Mouse (Mus musculus): ENCODE results near the gene Trpv3. TPM values are rescaled to one million over a fixed set of nuclear protein-coding genes. Genes with fewer than 3 reads are reported as not detected.

Gene Trpv3
- polyA plus RNA-seq, 1 experiment, result 0.05 TPM

GRCm38 (mm10) chr11:73257362-73257945, 9.7 kb upstream of the Trpv3 start:
- Histone ChIP-seq H3K79me2 (ENCODE audit: control insufficient read depth, insufficient read depth) (no peaks in the 10 kb centered on the region), H3K4me3 (no peak overlapping the region), H3K4me2 (ENCODE audit: low read depth) (no peak overlapping the region), H3K36me3 (ENCODE audit: control insufficient read depth, insufficient read depth) (no peaks in the 10 kb centered on the region), H3K27me3 (ENCODE audit: control insufficient read depth, insufficient read depth, insufficient read length) (no peaks in the 10 kb centered on the region), H3ac (ENCODE audit: control insufficient read depth, insufficient read length) (no peak overlapping the region)
- TF ChIP-seq REST (IDR thresholded peaks at IDR 0.05; ENCODE audit: insufficient read depth, insufficient read length) (no peak), E2F4 (IDR thresholded peaks at IDR 0.05; ENCODE audit: insufficient read depth) (no peak), MYOD1 (IDR thresholded peaks at IDR 0.05; ENCODE audit: control insufficient read depth in 1 of 3, insufficient read length in 2 of 3, low read depth in 2 of 3) (no peak), MAX (IDR thresholded peaks at IDR 0.05; ENCODE audit: low read depth) (no peak), USF1 (IDR thresholded peaks at IDR 0.05; ENCODE audit: low read depth) (no peak), POLR2A (IDR thresholded peaks at IDR 0.05; ENCODE audit: insufficient read length, low read depth) (no peak), MYOG (IDR thresholded peaks at IDR 0.05; ENCODE audit: control insufficient read depth in 1 of 3, insufficient read depth in 1 of 3, insufficient read length in 2 of 3, low read depth in 2 of 3) (no peak), CEBPB (IDR thresholded peaks at IDR 0.05; ENCODE audit: insufficient read depth, poor library complexity, severe bottlenecking) (no peak), TCF3 (IDR thresholded peaks at IDR 0.05; ENCODE audit: insufficient read length, low read depth) (no peak), TCF12 (IDR thresholded peaks at IDR 0.05; ENCODE audit: insufficient read depth, poor library complexity, severe bottlenecking) (no peak), SRF (IDR thresholded peaks at IDR 0.05; ENCODE audit: control insufficient read depth, insufficient read length, low read depth) (no peak), POLR2AphosphoS2 (IDR thresholded peaks at IDR 0.05; ENCODE audit: insufficient read length, low read depth) (no peak)

- no peak overlapping the region for H3K4me3 ChIP-seq
- H3K79me2 ChIP-seq (ENCODE audit: control insufficient read depth, insufficient read depth), result no peaks in the 10 kb centered on the region
- TF ChIP-seq MYOD1 (IDR thresholded peaks at IDR 0.05; ENCODE audit: control insufficient read depth in 1 of 3, insufficient read length in 2 of 3, low read depth in 2 of 3) (no peak), USF1 (IDR thresholded peaks at IDR 0.05; ENCODE audit: low read depth) (no peak), MAX (IDR thresholded peaks at IDR 0.05; ENCODE audit: low read depth) (no peak), TCF3 (IDR thresholded peaks at IDR 0.05; ENCODE audit: insufficient read length, low read depth) (no peak)
- H3K27me3 ChIP-seq (ENCODE audit: control insufficient read depth, insufficient read depth, insufficient read length), result no peaks in the 10 kb centered on the region
- no peaks in the 10 kb centered on the region for H3K36me3 ChIP-seq (ENCODE audit: control insufficient read depth, insufficient read depth)
- H3ac ChIP-seq (ENCODE audit: control insufficient read depth, insufficient read length), result no peak overlapping the region
- H3K4me2 ChIP-seq (ENCODE audit: low read depth), result no peak overlapping the region
Measured at GRCm38 (mm10) chr11:73258664-73259063, 8.5 kb upstream of the Trpv3 start.

DNA sequence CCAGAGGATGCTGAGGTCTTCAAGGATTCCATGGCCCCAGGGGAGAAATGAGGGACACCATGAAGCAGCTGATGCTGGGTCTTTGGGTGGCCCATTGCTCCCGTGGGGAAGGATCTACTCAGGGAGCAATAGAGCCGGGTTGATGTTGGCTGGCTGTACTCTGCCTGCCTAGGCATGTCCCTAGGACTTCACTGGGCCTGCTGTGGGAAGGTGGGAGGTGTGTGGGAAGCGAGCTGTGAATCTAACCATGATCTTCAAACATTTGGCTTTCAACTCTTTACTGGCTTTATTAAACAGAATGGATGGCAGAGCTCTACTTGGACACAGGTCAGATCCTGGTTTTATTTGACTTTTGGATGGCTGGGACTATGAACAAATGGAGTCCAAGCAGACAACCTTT, 6.7 kb upstream of the Trpv3 start:
- no peak for TF ChIP-seq SRF (IDR thresholded peaks at IDR 0.05; ENCODE audit: control insufficient read depth, insufficient read length, low read depth)
- TF ChIP-seq CEBPB (IDR thresholded peaks at IDR 0.05; ENCODE audit: insufficient read depth, poor library complexity, severe bottlenecking), result no peak
- no peak for TF ChIP-seq TCF12 (IDR thresholded peaks at IDR 0.05; ENCODE audit: insufficient read depth, poor library complexity, severe bottlenecking)
- TF ChIP-seq POLR2AphosphoS2 (IDR thresholded peaks at IDR 0.05; ENCODE audit: insufficient read length, low read depth), result no peak
- TF ChIP-seq E2F4 (IDR thresholded peaks at IDR 0.05; ENCODE audit: insufficient read depth), result no peak
- no peak for TF ChIP-seq MYOG (IDR thresholded peaks at IDR 0.05; ENCODE audit: control insufficient read depth in 1 of 3, insufficient read depth in 1 of 3, insufficient read length in 2 of 3, low read depth in 2 of 3)
- Histone ChIP-seq H3K4me2 (ENCODE audit: low read depth) (no peak overlapping the region), H3K4me3 (no peak overlapping the region), H3K27me3 (ENCODE audit: control insufficient read depth, insufficient read depth, insufficient read length) (no peaks in the 10 kb centered on the region), H3K36me3 (ENCODE audit: control insufficient read depth, insufficient read depth) (no peaks in the 10 kb centered on the region), H3K79me2 (ENCODE audit: control insufficient read depth, insufficient read depth) (no peaks in the 10 kb centered on the region), H3ac (ENCODE audit: control insufficient read depth, insufficient read length) (no peak overlapping the region)

GRCm38 (mm10) chr11:73261385-73261784, 5.8 kb upstream of the Trpv3 start:
- TF ChIP-seq CEBPB (IDR thresholded peaks at IDR 0.05; ENCODE audit: insufficient read depth, poor library complexity, severe bottlenecking) (no peak), MYOD1 (IDR thresholded peaks at IDR 0.05; ENCODE audit: control insufficient read depth in 1 of 3, insufficient read length in 2 of 3, low read depth in 2 of 3) (peak; percentile 61 to 76 (median 67)), TCF12 (IDR thresholded peaks at IDR 0.05; ENCODE audit: insufficient read depth, poor library complexity, severe bottlenecking) (peak; percentile 24)
- H3K36me3 ChIP-seq (ENCODE audit: control insufficient read depth, insufficient read depth), result no peaks in the 10 kb centered on the region
- H3K79me2 ChIP-seq (ENCODE audit: control insufficient read depth, insufficient read depth), result no peaks in the 10 kb centered on the region

DNA sequence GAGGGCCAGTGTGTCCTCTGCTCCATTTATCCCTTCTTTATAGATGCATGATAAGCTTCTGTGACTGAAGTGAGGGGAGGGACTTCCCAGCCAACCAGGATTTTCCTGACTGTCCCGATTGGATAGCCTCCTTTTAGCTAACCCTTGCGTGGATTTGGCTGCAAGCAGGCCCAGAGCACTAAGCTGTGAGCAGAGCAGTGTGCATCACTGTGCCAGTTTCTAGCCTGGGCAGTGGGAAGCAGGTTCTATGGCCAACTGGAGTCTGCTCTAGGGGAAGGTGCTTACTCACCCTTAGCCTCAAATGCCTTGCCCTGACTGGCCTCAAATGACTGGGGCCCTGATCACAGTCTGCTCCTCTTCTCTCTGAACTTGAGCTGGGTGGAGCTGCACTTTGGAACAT, 7.6 kb downstream of the Trpv3 start:
- no peak overlapping the region for H3K4me3 ChIP-seq
- TF ChIP-seq TCF12 (IDR thresholded peaks at IDR 0.05; ENCODE audit: insufficient read depth, poor library complexity, severe bottlenecking), result no peak
- no peak for TF ChIP-seq MYOG (IDR thresholded peaks at IDR 0.05; ENCODE audit: control insufficient read depth in 1 of 3, insufficient read depth in 1 of 3, insufficient read length in 2 of 3, low read depth in 2 of 3)
- TF ChIP-seq MYOD1 (IDR thresholded peaks at IDR 0.05; ENCODE audit: control insufficient read depth in 1 of 3, insufficient read length in 2 of 3, low read depth in 2 of 3), result no peak
- no peak for TF ChIP-seq POLR2A (IDR thresholded peaks at IDR 0.05; ENCODE audit: insufficient read length, low read depth)
- TF ChIP-seq SRF (IDR thresholded peaks at IDR 0.05; ENCODE audit: control insufficient read depth, insufficient read length, low read depth), result no peak
- no peak for TF ChIP-seq E2F4 (IDR thresholded peaks at IDR 0.05; ENCODE audit: insufficient read depth)
- TF ChIP-seq CEBPB (IDR thresholded peaks at IDR 0.05; ENCODE audit: insufficient read depth, poor library complexity, severe bottlenecking), result no peak
- no peak for TF ChIP-seq MAX (IDR thresholded peaks at IDR 0.05; ENCODE audit: low read depth)
- TF ChIP-seq POLR2AphosphoS2 (IDR thresholded peaks at IDR 0.05; ENCODE audit: insufficient read length, low read depth), result no peak
- TF ChIP-seq TCF3 (IDR thresholded peaks at IDR 0.05; ENCODE audit: insufficient read length, low read depth), result no peak
- TF ChIP-seq REST (IDR thresholded peaks at IDR 0.05; ENCODE audit: insufficient read depth, insufficient read length), result no peak
- TF ChIP-seq USF1 (IDR thresholded peaks at IDR 0.05; ENCODE audit: low read depth), result no peak
- no peaks in the 10 kb centered on the region for H3K27me3 ChIP-seq (ENCODE audit: control insufficient read depth, insufficient read depth, insufficient read length)
- H3K79me2 ChIP-seq (ENCODE audit: control insufficient read depth, insufficient read depth), result no peaks in the 10 kb centered on the region
- no peak overlapping the region for H3ac ChIP-seq (ENCODE audit: control insufficient read depth, insufficient read length)
- no peak overlapping the region for H3K4me2 ChIP-seq (ENCODE audit: low read depth)
- H3K36me3 ChIP-seq (ENCODE audit: control insufficient read depth, insufficient read depth), result no peaks in the 10 kb centered on the region

More at GRCm38 (mm10) chr11:73261385-73261784, 5.8 kb upstream of the Trpv3 start:
- Histone ChIP-seq H3K27me3 (ENCODE audit: control insufficient read depth, insufficient read depth, insufficient read length) (no peaks in the 10 kb centered on the region), H3K4me3 (no peak overlapping the region), H3K4me2 (ENCODE audit: low read depth) (no peak overlapping the region), H3ac (ENCODE audit: control insufficient read depth, insufficient read length) (no peak overlapping the region)
